Mouse (Mus musculus) hindbrain, embryonic 11.5 days (tissue): ENCODE results near the gene Poln. TPM values are rescaled to one million over a fixed set of nuclear protein-coding genes. Genes with fewer than 3 reads are reported as not detected.

Source experiments
- ATAC-seq: fragments of 200-750 bp; cut with Nextera tagmentation; 2 replicates; pipeline ENCODE4 v1.8.0; 2017; ENCODE audit warnings: mild to moderate bottlenecking, moderate TSS enrichment, moderate library complexity; ENCODE audit not compliant: low FRiP score
- DNase-seq: peaks from one replicate; pipeline ENCODE4 v3.0.0-alpha.2; 2015; ENCODE audit warnings: low spot score
- H3K27ac ChIP-seq: fragments of 300-500 bp; sonication (generic); 2 replicates; pipeline ENCODE4 v1.5.1; 2014; ENCODE audit warnings: mild to moderate bottlenecking, low read depth, low read length
- H3K27me3 ChIP-seq: fragments of 300-500 bp; sonication (generic); 2 replicates; pipeline ENCODE4 v1.6.1; 2014; ENCODE audit warnings: mild to moderate bottlenecking, low read length, moderate library complexity, mixed read lengths; ENCODE audit not compliant: control insufficient read depth, insufficient read depth
- H3K36me3 ChIP-seq: fragments of 300-500 bp; sonication (generic); 2 replicates; pipeline ENCODE4 v1.6.1; 2014; ENCODE audit warnings: mild to moderate bottlenecking, low read length, moderate library complexity, mixed read lengths; ENCODE audit not compliant: control insufficient read depth, insufficient read depth
- H3K4me1 ChIP-seq: fragments of 300-500 bp; sonication (generic); replicated peaks from 2 replicates; pipeline ENCODE4 v1.6.1; 2014; ENCODE audit warnings: low read length, mixed read lengths; ENCODE audit not compliant: control insufficient read depth, insufficient read depth
- H3K4me2 ChIP-seq: fragments of 300-500 bp; sonication (generic); replicated peaks from 2 replicates; pipeline ENCODE4 v1.6.1; 2014; ENCODE audit warnings: mild to moderate bottlenecking, low read depth, low read length
- H3K4me3 ChIP-seq: fragments of 300-500 bp; sonication (generic); 2 replicates; pipeline ENCODE4 v1.5.1; 2014; ENCODE audit warnings: low read depth, low read length
- H3K9ac ChIP-seq: fragments of 300-500 bp; sonication (generic); 2 replicates; pipeline ENCODE4 v1.6.1; 2014; ENCODE audit warnings: low read depth, low read length
- H3K9me3 ChIP-seq: fragments of 300-500 bp; sonication (generic); 2 replicates; pipeline ENCODE4 v1.6.1; 2016; ENCODE audit warnings: low read length; ENCODE audit not compliant: control insufficient read depth
- WGBS: fragments of 180-500 bp; shearing (Covaris S2); extraction: QIAGEN DNeasy Blood & Tissue Kit; methylation state at CpG from one replicate; pipeline ENCODE4 v1.1.7; 2014; 5-methylcytosine and 5-hydroxymethylcytosine counted together
- polyA plus RNA-seq: library from polyadenylated mRNA; unstranded; fragments of >200 nt; fragmentation: Nextera tagmentation; extraction: Ambion mirVana; gene quantifications from 2 replicates; pipeline ENCODE4 v1.2.1, GENCODE M21; 2014

The Poln gene
- polyA plus RNA-seq, 1 experiment from 2014 or later, result 0.26 TPM

DNA sequence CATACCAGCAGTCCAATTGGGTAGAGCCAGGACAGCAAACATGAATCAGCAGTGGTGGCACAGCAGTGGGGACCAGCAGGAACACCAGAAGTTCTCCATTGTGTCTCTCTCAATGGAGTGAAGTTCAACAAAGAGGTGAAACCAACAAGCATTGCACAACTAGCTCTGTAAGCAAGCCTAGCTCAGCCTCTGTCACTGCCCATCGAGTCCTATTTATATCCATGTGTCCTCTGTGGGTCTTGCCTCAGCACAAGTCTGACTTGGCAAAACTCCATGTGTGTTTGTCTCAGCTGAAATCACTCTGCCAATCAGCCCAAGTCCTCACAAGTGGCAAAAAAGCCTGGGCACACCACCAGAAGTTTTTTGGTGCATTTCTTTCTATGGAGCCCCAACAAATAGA lies 63.6 kb downstream of the Poln start:
- Histone ChIP-seq H3K27ac (no peak overlapping the region), H3K9ac (no peak overlapping the region), H3K4me2 (no peak overlapping the region), H3K36me3 (no peaks in the 10 kb centered on the region), H3K27me3 (no peaks in the 10 kb centered on the region), H3K4me1 (no peaks in the 10 kb centered on the region), H3K9me3 (no peaks in the 10 kb centered on the region), H3K4me3 (no peak overlapping the region)
- 69% methylated on average over 1 of the region's 1 CpGs for WGBS
- ATAC-seq (no peak), DNase-seq (no peak)

DNA sequence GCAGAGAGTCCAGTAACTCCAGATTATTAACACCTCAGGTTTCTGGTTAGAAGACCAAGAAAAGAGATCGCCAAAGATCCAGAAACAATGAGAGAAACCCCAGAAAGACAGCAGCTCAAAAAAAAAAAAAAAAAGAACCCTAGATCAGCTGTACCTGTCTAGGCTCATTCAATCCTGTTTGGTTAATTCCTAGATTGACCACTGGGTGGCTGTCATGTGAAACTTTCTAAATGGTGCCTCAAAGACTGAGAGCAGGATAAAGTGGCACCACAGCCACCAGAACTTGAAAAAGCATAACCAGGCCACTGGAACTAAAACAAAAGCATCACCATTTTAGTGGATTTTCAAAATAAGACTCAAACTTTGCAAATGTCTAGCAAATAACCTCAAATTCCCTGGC lies 71.9 kb downstream of the Poln start:
- Histone ChIP-seq H3K9ac (no peak overlapping the region), H3K4me3 (no peak overlapping the region), H3K36me3 (no peaks in the 10 kb centered on the region), H3K4me1 (no peaks in the 10 kb centered on the region), H3K4me2 (no peak overlapping the region), H3K27ac (no peak overlapping the region), H3K27me3 (no peaks in the 10 kb centered on the region), H3K9me3 (no peaks in the 10 kb centered on the region)
- 8% methylated on average over 1 of the region's 1 CpGs for WGBS
- DNase-seq (peak; percentile 71), ATAC-seq (no peak)

DNA sequence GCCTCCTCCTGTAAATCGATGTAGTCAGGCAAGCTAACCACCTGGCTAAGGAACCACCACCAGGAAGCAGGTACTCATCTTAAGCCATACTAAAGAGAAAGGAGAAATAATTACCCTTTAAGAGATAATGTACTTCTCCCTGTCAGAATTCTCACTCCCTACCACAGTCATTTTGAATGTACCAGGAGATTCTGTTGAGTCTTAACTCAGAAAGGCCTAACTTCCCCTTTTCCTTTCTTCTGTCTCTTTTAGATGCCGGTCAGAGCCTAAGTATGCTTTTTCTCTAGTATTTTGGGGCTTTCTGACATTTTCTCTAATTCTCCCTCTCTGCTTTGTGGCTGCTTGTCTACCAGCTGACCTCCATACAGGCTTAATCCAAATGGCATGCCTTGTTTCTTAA lies 76.2 kb downstream of the Poln start:
- no peak overlapping the region for H3K4me2 ChIP-seq
- H3K9ac ChIP-seq, result no peak overlapping the region
- no peak for ATAC-seq
- H3K9me3 ChIP-seq, result no peaks in the 10 kb centered on the region
- no peaks in the 10 kb centered on the region for H3K36me3 ChIP-seq
- 81% methylated on average over 2 of the region's 2 CpGs for WGBS
- H3K4me1 ChIP-seq, result no peaks in the 10 kb centered on the region
- H3K27ac ChIP-seq, result no peak overlapping the region
- DNase-seq, result no peak
- H3K27me3 ChIP-seq, result no peaks in the 10 kb centered on the region
- no peak overlapping the region for H3K4me3 ChIP-seq

DNA sequence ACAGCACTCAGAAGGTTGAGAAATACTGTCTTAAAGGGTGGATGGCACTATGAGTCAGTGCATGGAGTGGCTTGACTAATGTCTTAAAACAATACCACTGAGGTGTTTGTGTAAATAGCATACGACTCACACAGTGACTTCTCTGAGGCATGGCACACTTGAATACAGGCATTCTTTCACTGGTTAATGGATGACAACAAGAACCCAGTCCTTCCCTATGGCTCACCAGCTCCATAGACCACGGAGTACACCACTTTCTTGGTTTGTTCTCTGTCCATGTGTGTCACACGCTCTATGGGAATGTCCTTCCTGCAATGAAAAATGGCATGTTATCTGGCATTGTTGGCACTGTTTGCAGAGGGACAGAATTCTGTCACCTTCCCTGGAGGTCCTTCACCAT lies 136.7 kb downstream of the Poln start:
- no peak for ATAC-seq
- Histone ChIP-seq H3K4me3 (no peak overlapping the region), H3K36me3 (no peaks in the 10 kb centered on the region), H3K9me3 (no peaks in the 10 kb centered on the region), H3K4me1 (no peaks in the 10 kb centered on the region), H3K27me3 (no peaks in the 10 kb centered on the region), H3K27ac (no peak overlapping the region), H3K9ac (no peak overlapping the region), H3K4me2 (no peak overlapping the region)
- no peak for DNase-seq
- 57% methylated on average over 3 of the region's 3 CpGs for WGBS

DNA sequence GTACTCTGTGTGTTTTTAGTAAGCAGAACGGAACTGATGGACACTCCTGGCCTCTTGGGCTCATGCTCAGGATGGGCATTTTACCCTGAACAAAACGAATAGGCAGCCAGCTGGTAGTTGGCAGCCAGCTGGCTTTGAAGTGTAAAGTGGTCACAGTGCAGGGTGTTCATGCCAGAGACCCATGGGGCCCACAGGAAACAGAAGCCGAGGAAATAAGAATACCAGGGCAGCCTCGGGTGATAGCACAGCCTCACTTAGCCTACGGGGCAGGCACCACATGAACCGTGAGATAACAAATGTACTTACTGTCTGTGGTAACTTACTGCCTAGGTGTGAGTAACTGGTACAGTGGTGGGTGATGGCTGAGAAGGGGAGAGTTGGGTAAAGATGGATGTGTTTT lies 138.2 kb downstream of the Poln start:
- 80% methylated on average over 6 of the region's 6 CpGs for WGBS
- H3K4me3 ChIP-seq, result no peak overlapping the region
- no peak overlapping the region for H3K4me2 ChIP-seq
- no peaks in the 10 kb centered on the region for H3K9me3 ChIP-seq
- H3K4me1 ChIP-seq, result no peaks in the 10 kb centered on the region
- no peak overlapping the region for H3K27ac ChIP-seq
- DNase-seq, result no peak
- ATAC-seq, result no peak
- no peaks in the 10 kb centered on the region for H3K27me3 ChIP-seq
- H3K36me3 ChIP-seq, result no peaks in the 10 kb centered on the region
- H3K9ac ChIP-seq, result no peak overlapping the region

DNA sequence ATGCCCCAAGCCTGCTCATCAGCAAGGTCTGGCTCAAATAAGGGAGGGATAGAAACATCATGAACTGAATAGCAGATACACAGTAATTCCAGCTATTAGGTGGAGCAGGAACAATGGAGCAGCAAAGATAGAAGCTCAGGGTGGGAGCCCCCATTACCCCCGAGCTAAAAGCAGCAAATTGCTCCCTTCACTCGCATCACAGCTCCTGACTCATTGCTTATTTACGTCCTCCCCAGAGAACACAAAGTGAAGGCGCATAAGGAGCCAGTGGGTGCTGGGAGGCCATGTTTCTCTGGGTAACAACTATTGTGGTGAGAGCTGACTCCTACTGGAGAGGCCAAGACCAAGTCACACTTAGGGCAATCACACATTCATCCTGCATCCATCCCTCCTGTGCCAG lies 139.1 kb downstream of the Poln start:
- Histone ChIP-seq H3K9ac (no peak overlapping the region), H3K27me3 (no peaks in the 10 kb centered on the region), H3K9me3 (no peaks in the 10 kb centered on the region), H3K4me2 (no peak overlapping the region), H3K4me1 (no peaks in the 10 kb centered on the region), H3K27ac (no peak overlapping the region), H3K36me3 (no peaks in the 10 kb centered on the region), H3K4me3 (no peak overlapping the region)
- 74% methylated on average over 4 of the region's 4 CpGs for WGBS
- ATAC-seq, result no peak
- no peak for DNase-seq

DNA sequence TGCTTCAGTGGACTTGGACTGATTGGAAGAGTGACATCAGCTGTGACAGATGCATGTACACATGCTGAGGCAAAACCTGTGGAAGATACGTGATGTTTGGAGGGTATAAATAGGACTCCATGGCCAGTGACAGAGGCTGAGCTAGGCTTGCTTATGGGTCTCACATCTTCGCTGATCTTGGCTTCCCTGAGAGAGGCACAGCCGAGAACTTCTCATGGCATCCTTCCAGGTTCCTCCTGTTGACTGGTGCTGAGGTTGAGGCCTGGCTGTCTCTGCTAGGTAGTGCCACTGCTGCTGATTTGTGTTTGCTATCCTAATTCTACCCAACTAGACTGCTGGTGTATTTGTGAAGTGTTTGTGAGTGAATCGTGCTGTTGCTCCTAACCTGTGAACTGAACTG lies 150.3 kb downstream of the Poln start:
- ATAC-seq, result no peak
- no peak overlapping the region for H3K4me3 ChIP-seq
- no peaks in the 10 kb centered on the region for H3K27me3 ChIP-seq
- no peaks in the 10 kb centered on the region for H3K36me3 ChIP-seq
- H3K9me3 ChIP-seq, result no peaks in the 10 kb centered on the region
- H3K27ac ChIP-seq, result no peak overlapping the region
- DNase-seq, result no peak
- no peak overlapping the region for H3K4me2 ChIP-seq
- WGBS, result 88% methylated on average over 4 of the region's 4 CpGs
- no peaks in the 10 kb centered on the region for H3K4me1 ChIP-seq
- no peak overlapping the region for H3K9ac ChIP-seq

DNA sequence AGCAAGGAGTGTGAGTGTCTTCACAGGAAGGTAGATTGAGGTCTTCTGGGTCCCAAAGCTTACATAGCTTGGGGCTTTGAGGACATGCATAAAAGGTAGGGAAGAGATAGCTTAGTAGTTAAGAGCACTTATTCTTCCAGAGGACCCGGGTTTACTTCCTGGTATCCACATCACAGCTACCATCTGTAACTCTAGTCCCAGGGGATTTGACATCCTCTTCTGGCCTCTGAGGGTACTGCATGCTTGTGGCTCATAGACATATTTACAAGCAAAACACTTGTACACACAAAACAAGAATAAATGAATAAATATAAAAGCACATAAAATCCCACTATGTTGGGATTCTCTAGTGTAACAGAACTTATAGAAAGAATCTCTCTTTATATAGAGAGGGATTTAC lies 154.6 kb downstream of the Poln start:
- WGBS, result 73% methylated on average over 1 of the region's 1 CpGs
- Histone ChIP-seq H3K4me1 (no peaks in the 10 kb centered on the region), H3K36me3 (no peaks in the 10 kb centered on the region), H3K4me2 (no peak overlapping the region), H3K9me3 (no peaks in the 10 kb centered on the region), H3K27me3 (no peaks in the 10 kb centered on the region), H3K27ac (no peak overlapping the region), H3K4me3 (no peak overlapping the region), H3K9ac (no peak overlapping the region)
- DNase-seq (peak; percentile 12), ATAC-seq (no peak)

DNA sequence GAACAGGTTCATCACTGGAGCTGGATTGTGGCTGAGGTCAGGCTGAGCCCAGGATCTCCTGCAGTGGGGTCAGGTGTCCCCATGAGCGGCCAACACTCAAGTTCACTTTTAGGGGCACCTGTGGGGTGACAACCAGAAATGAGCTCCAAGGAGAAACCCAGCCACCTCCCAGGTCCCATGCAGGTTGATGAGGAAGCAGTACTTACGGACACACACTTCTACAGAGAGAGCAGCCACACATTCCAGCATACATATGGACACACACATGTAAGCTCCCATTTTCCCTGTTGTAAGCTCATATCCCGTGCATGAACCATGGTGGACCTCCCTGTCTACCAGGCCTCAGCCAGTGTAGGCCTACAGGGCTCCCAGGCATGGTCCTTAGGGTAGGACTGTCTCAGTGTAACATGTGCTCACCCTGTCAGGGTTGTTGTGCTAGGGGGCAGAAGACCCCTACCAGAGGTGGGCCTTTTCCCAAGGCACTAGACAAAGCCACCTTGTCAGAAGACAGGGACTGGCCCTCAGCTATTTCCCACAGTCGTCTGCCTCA lies 161.8 kb downstream of the Poln start:
- WGBS, result 87% methylated on average over 4 of the region's 4 CpGs
- Histone ChIP-seq H3K36me3 (no peaks in the 10 kb centered on the region), H3K4me3 (no peak overlapping the region), H3K9ac (no peak overlapping the region), H3K4me1 (no peaks in the 10 kb centered on the region), H3K27me3 (no peaks in the 10 kb centered on the region), H3K27ac (no peak overlapping the region), H3K4me2 (no peak overlapping the region), H3K9me3 (no peaks in the 10 kb centered on the region)
- DNase-seq (no peak), ATAC-seq (no peak)
